Mouse (Mus musculus) left cerebral cortex, postnatal 36 days (tissue): ENCODE results near the gene Hist1h2bj. TPM values are rescaled to one million over a fixed set of nuclear protein-coding genes. Genes with fewer than 3 reads are reported as not detected.

Experiments used
- DNase-seq, 2 experiments: peaks; one replicate each; pipeline ENCODE4 v3.0.0; 2021 to 2022; ENCODE audit warnings: low spot score in 2 of 2, mixed read lengths in 1 of 2
- intact Hi-C: fragments of 180-260 bp; cut with DNase I; formaldehyde crosslinking; loops from one replicate; pipeline ENCODE4 v1.15.1; 2025
- total RNA-seq, 2 experiments: library from RNA; stranded (reverse); gene quantifications; 2 replicates each; pipeline ENCODE4 v1.2.3; 2021

The Hist1h2bj gene
- total RNA-seq, 2 experiments from 2014 or later, result 11.8 to 12.9 TPM

GRCm38 (mm10) chr13:22035267-22036148, 7.5 kb upstream of the Hist1h2bj start, which contains the start of the genes Hist1h2ah and Hist1h2bk:
Gene Hist1h2ah, minus strand, starts transcription at chr13:22035568.
Gene Hist1h2bk, plus strand, starts transcription at chr13:22035870.
- intact Hi-C loops, result loop anchor here (5.0 kb wide), 2 partner anchors 1647 to 1722 kb away; partner anchors contain the start of genes Hist1h2ac, Hist1h2bc and Hist1h4b
- peak; percentile 77 to 83 for DNase-seq

- DNase-seq, result no peak
- intact Hi-C loops, result loop anchor here (5.0 kb wide), 2 partner anchors 1646 to 1721 kb away; partner anchors contain the start of genes Hist1h2ac, Hist1h2bc and Hist1h4b
These were observed 6.7 kb upstream of the Hist1h2bj start for GRCm38 (mm10) chr13:22036149-22036956.

DNA sequence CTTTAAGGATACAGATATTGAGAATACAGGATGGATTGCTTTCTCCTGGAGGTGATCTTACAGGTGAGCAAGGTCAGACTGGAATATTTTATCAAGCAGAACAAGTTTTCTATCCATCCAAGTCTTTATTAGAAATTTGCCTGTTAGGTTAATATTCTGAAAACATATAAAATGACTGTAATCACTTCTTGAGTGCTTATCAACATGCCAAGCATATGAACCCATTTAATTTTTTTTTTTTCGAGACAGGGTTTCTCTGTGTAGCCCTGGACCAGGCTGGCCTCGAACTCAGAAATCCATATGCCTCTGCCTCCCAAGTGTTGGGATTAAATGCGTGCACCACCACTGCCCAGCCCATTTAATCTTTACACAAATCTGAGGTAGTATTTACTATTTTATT, 6.0 kb upstream of the Hist1h2bj start:
- intact Hi-C loops, result loop anchor here (5.0 kb wide), 2 partner anchors 1645 to 1720 kb away; partner anchors contain the start of genes Hist1h2ac, Hist1h2bc and Hist1h4b

GRCm38 (mm10) chr13:22037415-22037814, 5.6 kb upstream of the Hist1h2bj start:
- no peak for DNase-seq
- intact Hi-C loops, result loop anchor here (5.0 kb wide), 2 partner anchors 1645 to 1720 kb away; partner anchors contain the start of genes Hist1h2ac, Hist1h2bc and Hist1h4b

More for the DNA sequence above, 6.0 kb upstream of the Hist1h2bj start:
- no peak for DNase-seq

GRCm38 (mm10) chr13:22039364-22039763, 3.6 kb upstream of the Hist1h2bj start:
- DNase-seq, result no peak
- intact Hi-C loops, result loop anchor here (5.0 kb wide), 2 partner anchors 1643 to 1718 kb away; partner anchors contain the start of genes Hist1h2ac, Hist1h2bc and Hist1h4b

- DNase-seq, result no peak
- intact Hi-C loops, result loop anchor here (5.0 kb wide), 7 partner anchors 323 to 1717 kb away; partner anchors contain the start of genes Hist1h1e, Hist1h1t, Hist1h2ac and Hist1h2af
These were observed 3.0 kb upstream of the Hist1h2bj start for GRCm38 (mm10) chr13:22039951-22040463.

DNA sequence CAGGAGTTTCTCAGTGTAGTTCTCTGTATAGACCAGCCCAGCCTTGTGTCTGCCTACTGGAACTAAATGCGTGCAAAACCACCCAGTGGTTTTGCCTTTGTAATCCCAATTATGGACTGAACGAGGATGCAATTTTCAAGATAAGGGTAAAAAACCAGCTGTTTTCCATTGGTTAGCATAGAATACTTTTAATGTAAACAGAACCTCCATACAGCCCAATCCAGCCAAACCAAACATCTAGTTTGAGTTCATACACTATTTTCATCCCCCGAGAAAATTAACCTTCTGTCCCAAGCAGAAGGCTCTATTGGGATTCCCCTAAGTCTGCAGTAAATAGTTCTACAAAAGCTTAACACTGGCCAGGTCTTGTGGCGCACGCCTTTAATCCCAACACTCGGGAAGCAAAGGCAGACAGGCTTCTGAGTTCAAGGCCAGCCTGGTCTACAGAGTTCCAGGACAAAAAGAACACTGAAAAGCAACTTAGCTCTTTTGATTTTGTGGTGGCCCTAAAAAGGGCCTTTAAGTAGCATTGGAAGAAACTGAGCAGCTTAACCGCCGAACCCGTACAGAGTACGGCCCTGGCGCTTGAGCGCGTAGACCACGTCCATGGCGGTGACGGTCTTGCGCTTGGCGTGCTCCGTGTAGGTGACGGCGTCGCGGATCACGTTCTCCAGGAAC, 2.4 kb upstream of the Hist1h2bj start:
- intact Hi-C loops, result loop anchor here (5.0 kb wide), 5 partner anchors 323 to 1707 kb away; partner anchors contain the start of genes Hist1h1e, Hist1h1t, Hist1h2af and Hist1h2ai
- DNase-seq, result no peak

DNA sequence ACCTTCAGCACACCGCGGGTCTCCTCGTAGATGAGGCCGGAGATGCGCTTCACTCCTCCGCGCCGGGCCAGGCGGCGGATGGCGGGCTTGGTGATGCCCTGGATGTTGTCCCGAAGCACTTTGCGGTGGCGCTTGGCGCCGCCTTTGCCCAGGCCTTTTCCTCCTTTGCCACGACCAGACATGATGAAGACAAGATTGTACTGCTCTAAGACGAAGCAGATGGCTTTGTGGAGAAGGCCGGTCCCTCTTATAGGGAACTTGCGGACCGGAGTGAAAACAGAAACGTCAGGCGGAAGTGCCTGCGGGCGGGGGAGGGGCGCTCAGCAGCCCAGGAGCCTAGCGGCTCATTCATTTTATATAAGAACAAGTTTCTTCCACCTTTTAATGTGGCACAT, 1.9 kb upstream of the Hist1h2bj start, which contains the start of gene Hist1h4i:
Gene Hist1h4i, minus strand, starts transcription at position 221 of the 395 bp plus-strand sequence.
- peak; percentile 98 to 99 for DNase-seq
- intact Hi-C loops, result loop anchor here (5.0 kb wide), 5 partner anchors 324 to 1706 kb away; partner anchors contain the start of genes Hist1h1e, Hist1h1t, Hist1h2af and Hist1h2ai

DNA sequence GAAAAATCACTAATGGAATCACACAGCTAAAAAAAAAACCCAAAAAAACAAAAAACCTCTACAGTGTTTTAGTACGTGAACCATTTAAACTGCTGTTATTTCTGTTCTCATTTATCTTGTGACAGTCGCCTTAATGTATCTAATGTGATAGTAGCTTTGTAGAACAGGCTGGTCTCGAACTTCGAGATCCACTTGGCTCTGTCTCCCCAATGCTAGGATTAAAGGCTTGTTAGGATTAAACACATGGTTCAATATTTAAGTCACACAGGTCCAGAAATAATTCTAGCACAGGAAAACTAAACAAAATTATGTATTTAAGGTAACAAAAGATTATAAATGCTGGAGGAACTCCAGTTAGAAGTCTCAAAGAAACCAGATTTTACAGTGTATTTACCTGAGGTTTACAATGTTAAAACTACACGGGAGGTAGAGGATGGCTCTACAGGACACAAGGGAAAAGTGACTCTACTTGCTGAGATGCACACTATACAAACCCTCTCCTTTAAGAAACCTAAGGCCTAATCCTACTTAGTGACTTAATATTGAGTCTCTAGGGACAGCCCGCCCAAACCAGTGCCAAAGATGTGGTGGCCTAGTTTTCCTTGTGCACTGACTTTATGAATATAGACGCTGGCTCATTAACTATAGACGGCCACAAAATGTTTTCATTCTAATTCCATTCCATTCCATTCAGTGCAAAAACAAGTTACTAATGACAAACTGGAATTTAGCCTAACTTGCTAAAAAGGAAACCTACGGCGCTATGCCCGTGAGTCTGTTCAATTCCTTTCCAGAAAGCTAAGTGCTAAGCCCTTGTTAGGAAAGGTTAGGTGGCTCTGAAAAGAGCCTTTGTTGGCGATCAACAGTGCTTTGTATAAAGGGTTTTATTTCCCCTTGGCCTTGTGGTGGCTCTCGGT, 1.1 kb upstream of the Hist1h2bj start:
- no peak for DNase-seq
- intact Hi-C loops, result loop anchor here (5.0 kb wide), 5 partner anchors 325 to 1705 kb away; partner anchors contain the start of genes Hist1h1e, Hist1h1t, Hist1h2af and Hist1h2ai

DNA sequence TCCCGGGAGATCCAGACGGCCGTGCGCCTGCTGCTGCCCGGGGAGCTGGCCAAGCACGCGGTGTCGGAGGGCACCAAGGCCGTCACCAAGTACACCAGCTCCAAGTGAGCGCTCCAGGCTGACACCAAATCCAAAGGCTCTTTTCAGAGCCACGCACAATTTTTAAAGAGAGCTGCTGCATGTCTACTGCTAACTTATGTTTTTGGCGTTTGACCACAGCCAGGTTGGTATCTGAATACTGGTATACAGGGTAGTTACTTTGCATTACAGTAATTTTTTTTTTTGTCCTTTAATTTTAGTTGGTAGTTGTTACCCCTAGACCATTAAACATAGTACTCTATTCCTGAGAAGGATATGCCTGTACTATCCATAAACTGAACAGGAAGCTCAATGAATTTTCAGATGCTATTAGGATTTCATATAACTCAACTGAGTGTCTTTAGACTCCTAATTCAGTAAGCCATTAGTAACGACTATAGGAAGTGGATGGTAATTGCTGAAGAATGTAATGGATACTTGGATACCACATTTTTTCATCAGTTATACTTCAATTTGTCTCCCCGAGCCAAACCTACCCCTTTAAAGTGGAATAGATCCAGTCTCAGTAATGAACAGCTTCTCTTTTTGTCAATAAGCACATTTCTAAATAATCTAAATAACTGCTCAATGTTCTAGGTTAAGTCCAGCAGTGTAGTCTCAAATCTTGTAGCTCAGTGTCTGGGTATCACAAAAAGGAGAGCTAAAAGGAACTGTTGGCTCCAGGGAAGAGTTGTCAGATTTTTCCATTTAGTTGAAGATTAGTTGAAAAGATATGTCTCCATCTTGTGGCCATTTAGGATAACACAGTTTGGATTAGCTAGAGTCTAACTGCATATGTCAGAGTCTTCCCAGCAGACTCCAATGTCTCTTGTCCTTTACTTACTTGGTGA, 753 bp downstream of the Hist1h2bj start:
- intact Hi-C loops, result loop anchor here (5.0 kb wide), 5 partner anchors 326 to 1704 kb away; partner anchors contain the start of genes Hist1h1e, Hist1h1t, Hist1h2af and Hist1h2ai
- no peak for DNase-seq

- intact Hi-C loops, result loop anchor here (5.0 kb wide), 5 partner anchors 327 to 1703 kb away; partner anchors contain the start of genes Hist1h1e, Hist1h1t, Hist1h2af and Hist1h2ai
- no peak for DNase-seq
These were observed 1.6 kb downstream of the Hist1h2bj start for GRCm38 (mm10) chr13:22044432-22045155.

GRCm38 (mm10) chr13:22045311-22045710, 2.3 kb downstream of the Hist1h2bj start:
- no peak for DNase-seq
- intact Hi-C loops, result no loop called here

- intact Hi-C loops, result no loop called here
- no peak for DNase-seq
These were observed 6.0 kb downstream of the Hist1h2bj start for GRCm38 (mm10) chr13:22049041-22049440.

DNA sequence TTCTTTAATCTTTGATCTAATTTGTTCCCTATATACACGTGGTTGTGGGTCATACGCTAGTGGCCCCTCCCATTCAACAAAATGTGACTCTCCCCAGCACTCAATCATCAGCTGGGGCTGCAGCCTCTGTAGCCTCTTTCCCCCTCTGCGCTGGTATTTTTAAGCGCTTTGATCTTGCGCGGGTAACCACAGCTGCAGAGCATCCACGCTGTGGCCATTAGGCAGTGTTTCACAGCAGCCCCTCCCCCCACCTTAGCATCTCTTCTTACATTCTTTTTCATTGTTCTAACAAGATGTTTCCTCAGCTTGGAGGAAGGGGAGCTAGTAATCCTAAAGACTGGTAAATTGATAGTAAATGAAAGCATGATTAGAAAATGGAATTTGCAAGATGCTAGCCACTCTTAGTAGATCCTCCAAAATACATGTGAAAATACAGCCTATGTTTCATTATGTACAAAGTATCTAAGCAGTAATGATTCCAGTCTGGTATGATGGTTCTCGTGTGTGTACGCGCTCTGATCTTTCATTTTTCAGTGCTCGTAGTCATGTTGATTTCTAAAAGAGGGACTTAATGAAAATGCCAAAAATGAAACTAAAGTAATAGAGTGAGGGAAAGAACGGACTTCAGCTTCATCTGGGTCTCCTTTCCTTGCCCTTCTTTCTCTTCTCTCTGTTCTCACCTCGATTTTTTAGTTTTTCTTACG, 6.9 kb downstream of the Hist1h2bj start:
- DNase-seq, result no peak
- intact Hi-C loops, result loop anchor here (10.0 kb wide), 1 partner anchor 1355 kb away; no protein-coding TSS in a partner anchor
